Mouse (Mus musculus) MEL (cell line): ENCODE results near the gene Gng12.

Experiments used
- BHLHE40 ChIP-seq: IDR thresholded peaks from 2 replicates; pipeline ENCODE4 v1.6.1; 2012; ENCODE audit warnings: low read depth, mild to moderate bottlenecking, inconsistent platforms, low read length, improper control_type of control experiment, borderline replicate concordance
- CTCF ChIP-seq, 3 experiments: IDR thresholded peaks in 2 of 3; conservative IDR thresholded peaks in 1 of 3; 2 replicates each; pipeline ENCODE4 v1.5.1; 2011 to 2012; ENCODE audit warnings: low read length in 3 of 3, low read depth in 2 of 3, mild to moderate bottlenecking in 2 of 3, improper control_type of control experiment in 1 of 3, inconsistent platforms in 1 of 3, mixed read lengths in 1 of 3, moderate library complexity in 1 of 3; ENCODE audit not compliant: control insufficient read depth in 1 of 3, insufficient read depth in 1 of 3, poor library complexity in 1 of 3, severe bottlenecking in 1 of 3
- ETS1 ChIP-seq: IDR thresholded peaks from 2 replicates; pipeline ENCODE4 v1.6.1; 2012; ENCODE audit warnings: low read depth, mild to moderate bottlenecking, inconsistent platforms, low read length, improper control_type of control experiment, moderate library complexity
- MAX ChIP-seq: IDR thresholded peaks from 2 replicates; pipeline ENCODE4 v1.6.1; 2011; ENCODE audit warnings: low read length, improper control_type of control experiment
- NELFE ChIP-seq: IDR thresholded peaks from 2 replicates; pipeline ENCODE4 v1.6.1; 2011; ENCODE audit warnings: low read depth, low read length, improper control_type of control experiment

- no peak for TF ChIP-seq MAX
- no peak for TF ChIP-seq NELFE
- no peak for TF ChIP-seq ETS1
- TF ChIP-seq CTCF (IDR thresholded peaks at IDR 0.05 in 2 of 3, conservative IDR thresholded peaks at IDR 0.05 in 1 of 3; ENCODE audit: control insufficient read depth in 1 of 3, insufficient read depth in 1 of 3, low read depth in 2 of 3, low read length in 3 of 3, poor library complexity in 1 of 3, severe bottlenecking in 1 of 3), result no peak
- TF ChIP-seq BHLHE40, result no peak
Measured at GRCm38 (mm10) chr6:66859391-66859790, 36.8 kb upstream of the Gng12 start.
